Mouse (Mus musculus) testis, adult 2 months (tissue): Measurements from ENCODE around the gene Plekhg4.

Source experiments
- CTCF ChIP-seq: fragments of 200-500 bp; IDR thresholded peaks from 2 replicates; pipeline ENCODE4 v1.5.1; 2012; ENCODE audit warnings: low read depth, mild to moderate bottlenecking, inconsistent platforms, low read length, moderate library complexity; ENCODE audit not compliant: control insufficient read depth, insufficient read depth, insufficient replicate concordance
- POLR2A ChIP-seq: fragments of 200-500 bp; IDR thresholded peaks from 2 replicates; pipeline ENCODE4 v1.6.1; 2012; ENCODE audit warnings: low read depth, mild to moderate bottlenecking, inconsistent platforms, low read length, moderate library complexity; ENCODE audit not compliant: control insufficient read depth

DNA sequence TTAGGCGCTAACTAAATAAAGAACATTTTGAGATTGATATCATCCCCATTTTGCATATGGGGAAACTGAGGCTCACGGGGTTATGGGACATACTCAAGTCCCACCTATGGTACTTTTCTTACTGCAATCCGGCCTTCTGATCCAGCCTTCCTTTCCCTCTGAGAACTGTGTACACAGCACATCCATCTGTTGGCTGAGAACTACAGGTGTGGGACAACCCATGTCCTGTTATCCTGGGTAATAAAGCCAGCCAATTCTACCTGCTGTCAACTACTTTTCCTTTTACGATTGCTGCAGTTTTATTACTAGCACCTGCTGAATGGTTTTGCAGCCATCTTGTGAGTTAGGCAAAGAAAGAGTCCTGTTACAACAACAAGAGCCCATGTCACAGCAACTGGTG lies 18.5 kb upstream of the Plekhg4 start:
- no peak for TF ChIP-seq POLR2A
- TF ChIP-seq CTCF, result no peak
